Mouse (Mus musculus) C2C12 (cell line): ENCODE results near the gene Ocrl.

ENCODE experiments used
- CEBPB ChIP-seq: IDR thresholded peaks from one replicate; pipeline ENCODE4 v1.6.1; 2011; ENCODE audit warnings: low read depth, mild to moderate bottlenecking, control low read depth, moderate library complexity
- CTCF ChIP-seq: IDR thresholded peaks from one replicate; pipeline ENCODE4 v1.5.1; 2011; ENCODE audit not compliant: control insufficient read depth, insufficient read depth, insufficient read length
- MAX ChIP-seq: IDR thresholded peaks from one replicate; pipeline ENCODE4 v1.6.1; 2011; ENCODE audit warnings: mild to moderate bottlenecking, control low read depth
- MYOD1 ChIP-seq: IDR thresholded peaks from one replicate; pipeline ENCODE4 v1.6.1; 2011; ENCODE audit warnings: low read depth; ENCODE audit not compliant: control insufficient read depth, insufficient read length
- MYOG ChIP-seq: IDR thresholded peaks from one replicate; pipeline ENCODE4 v1.6.1; 2011; ENCODE audit not compliant: control insufficient read depth, insufficient read length; ENCODE audit errors: extremely low read depth
- USF1 ChIP-seq: IDR thresholded peaks from one replicate; pipeline ENCODE4 v1.6.1; 2011; ENCODE audit warnings: low read depth, mild to moderate bottlenecking, control low read depth, moderate library complexity

DNA sequence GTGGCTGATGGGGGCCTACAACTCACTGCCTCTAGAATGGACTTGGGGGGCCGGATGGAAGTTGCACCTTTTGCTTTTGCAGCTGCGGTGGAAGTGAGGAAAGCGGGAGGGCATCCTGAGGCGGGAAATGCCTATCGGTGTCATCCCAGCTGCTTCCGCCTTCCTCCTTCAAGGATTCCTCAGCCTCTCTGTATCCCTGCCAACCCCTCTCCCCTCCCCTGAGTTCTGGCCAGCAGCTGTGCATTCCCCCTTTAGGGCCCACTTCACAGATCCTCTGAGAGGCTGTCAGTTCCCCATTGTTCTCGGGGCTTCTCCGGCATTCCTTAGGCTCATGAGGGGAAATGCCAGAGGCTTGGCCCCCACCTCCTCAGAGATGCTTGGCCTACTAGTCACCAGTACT is 93.9 kb downstream of the Ocrl start:
- TF ChIP-seq MAX = no peak
- no peak for TF ChIP-seq MYOG
- no peak for TF ChIP-seq CTCF
- TF ChIP-seq MYOD1 = no peak
- TF ChIP-seq USF1 = no peak
- no peak for TF ChIP-seq CEBPB
